Mouse (Mus musculus): ENCODE data around the gene Gaa.
A peak's percentile ranks its signal among the peaks of the same experiment; 100 is the strongest.
"Not testable (repeated sequence)": the region's sequence is repeated elsewhere in the genome, so short reads cannot be mapped to it uniquely, and the experiment has no call there.

Gene Gaa

DNA sequence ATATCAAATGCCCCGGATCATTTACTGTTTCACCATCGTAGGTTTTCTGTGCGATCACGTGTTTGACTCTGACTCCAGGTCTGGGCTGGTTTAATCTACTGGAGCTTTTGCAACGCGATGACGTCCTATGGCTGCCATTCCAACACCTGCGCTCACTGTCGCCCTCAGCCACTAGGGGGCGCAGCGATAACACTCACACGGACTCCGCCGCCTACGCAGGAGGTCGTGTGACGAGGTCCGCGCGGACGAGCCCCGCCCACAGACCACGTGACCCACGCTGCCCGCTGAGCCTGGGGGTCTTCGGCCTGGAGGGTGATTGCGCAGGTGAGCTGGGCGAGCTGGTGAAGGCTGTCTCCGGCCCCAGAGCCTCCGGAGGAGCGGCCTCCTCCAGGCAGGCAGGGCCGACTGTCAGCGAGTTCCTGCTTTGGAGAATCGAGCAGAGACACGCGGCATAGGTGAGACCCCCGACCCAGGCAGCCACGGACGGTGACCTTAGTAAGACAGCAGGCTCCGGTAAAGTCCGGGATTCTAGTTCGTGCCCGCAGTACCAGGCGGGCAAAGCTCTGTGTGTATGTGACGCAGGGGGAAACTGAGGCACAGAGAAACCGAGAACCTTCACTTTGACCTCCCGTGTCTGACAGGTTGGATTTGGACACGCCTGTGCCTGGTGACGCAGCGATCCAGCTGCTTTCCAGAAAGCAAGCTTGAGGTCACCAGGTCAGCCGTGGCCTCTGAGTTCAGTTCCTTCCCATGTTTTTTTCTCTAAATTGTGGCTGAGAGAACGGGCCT is at the start of gene Gaa:
Gaa (plus strand) TSS at position 120 of the 789 bp plus-strand sequence.
- DNase-seq = peak; percentile 96

DNA sequence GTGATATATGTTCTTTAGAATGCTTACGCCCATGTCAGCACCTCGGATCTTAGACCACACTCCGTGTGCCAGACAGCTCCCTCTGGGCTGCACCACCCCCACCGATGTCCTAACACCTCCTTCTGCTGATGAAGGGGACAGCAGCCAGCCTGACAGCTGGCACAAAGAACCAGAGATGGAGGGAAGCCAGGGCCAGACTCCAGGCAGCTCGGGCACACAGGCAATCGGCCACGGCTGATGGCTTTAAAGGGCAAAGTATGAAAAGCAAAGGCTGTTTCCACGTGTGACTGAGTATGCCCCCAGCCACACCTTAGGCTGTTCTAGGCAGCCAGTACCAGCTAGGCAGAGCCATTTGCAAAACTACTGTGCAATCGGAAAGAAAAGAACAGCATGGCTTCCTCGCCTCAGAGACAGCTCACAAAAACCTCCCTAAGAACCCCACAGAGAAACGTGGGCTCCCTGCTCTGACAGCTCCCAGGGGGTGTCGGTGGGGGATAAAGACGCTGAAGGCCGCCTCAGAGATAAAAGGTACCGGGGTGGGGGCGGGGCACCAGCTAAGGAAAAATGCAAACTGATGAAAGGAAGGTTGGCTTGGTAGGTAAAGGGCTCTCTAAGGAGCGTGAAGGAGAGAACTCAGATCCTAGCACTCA is 47.7 kb upstream of the Gaa start:
- DNase-seq = peak; percentile 92

DNA sequence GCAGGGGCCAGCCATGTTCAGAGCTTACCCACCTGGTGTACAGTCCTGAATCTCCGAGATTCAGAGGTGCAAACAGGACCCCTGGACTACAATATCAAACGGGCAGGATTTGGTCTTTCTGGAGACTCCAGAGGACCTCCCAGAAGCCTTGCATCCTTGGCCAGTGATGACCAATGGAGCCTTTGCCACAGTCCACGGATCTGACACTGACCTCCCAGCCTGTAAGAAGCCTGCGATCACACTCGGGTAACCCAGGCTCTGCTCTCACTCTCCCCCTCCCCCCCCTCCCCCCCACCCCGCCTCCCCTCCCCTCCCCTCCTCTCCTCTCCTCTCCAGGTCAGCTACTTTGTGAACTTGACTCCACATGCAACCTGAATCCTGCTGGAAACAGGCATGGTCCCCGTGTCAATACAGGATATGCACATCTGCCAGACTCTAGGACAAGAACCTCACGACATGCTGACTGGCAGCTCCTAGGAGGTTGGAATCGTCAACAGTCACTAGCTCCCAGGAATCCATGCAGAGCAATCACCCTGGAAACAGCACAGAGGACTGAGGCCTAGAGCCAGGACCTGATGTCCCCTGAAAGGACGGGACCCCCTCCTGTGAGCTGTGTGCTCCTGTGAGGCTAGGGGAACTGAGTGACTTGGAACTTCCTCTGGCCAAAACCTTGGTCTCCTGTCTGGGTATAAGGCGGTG is 45.7 kb upstream of the Gaa start:
- no peak for DNase-seq

DNA sequence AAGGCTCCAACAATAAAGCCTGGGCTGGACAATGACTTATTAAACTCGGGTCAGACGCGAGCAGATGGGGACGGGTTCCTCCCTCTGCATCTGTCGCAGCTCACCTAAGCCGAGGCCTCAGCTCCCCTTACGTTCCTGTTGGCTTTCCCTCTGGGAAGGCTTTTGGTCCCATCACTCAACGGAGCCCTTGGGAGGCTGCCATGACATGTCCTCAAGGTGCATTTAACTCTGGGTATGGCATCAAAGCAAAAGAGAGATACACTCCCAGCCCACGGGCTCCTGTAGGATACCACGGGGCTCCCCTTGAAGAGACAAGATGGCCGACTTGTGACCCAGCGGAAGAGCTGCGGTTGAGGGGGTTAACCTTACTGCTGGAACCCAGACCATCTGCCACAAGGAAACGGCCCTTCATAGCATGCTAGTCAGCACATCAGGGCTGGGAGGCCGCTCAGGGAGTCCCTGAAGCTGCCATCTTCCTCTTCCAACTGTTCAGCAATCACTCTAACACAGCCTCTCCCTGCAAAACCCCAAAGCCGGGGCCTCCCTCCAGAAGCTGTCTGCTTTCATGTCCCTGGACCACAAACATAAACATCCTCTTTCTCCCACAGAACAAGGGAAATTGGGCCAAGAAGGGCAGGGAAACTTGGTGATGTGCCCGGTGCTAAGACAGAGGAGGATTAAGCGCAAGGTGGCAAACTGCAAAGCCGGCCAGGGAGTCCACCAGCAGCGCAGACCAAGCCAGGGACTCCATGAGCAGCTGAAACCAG is 44.4 kb upstream of the Gaa start:
- DNase-seq = no peak

DNA sequence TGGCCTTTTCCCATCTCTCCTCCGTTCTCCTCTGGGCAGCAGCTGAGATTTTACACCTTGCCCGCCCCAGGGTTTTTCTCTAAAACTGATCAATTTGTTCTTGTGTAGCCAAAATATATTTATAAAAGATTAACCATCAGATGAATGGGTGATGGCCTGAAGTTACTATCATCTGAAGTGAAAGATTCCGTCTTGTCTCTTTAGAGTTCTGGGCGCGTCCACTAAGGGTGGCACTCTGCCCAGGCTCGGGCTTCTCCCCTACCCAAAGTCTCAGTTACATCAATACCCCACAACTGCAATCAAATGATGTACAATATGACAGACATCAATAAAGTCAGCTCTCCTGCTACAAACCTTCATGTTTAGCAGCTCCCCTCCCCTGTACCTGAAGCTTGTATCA is 42.8 kb upstream of the Gaa start:
- no peak for DNase-seq

DNA sequence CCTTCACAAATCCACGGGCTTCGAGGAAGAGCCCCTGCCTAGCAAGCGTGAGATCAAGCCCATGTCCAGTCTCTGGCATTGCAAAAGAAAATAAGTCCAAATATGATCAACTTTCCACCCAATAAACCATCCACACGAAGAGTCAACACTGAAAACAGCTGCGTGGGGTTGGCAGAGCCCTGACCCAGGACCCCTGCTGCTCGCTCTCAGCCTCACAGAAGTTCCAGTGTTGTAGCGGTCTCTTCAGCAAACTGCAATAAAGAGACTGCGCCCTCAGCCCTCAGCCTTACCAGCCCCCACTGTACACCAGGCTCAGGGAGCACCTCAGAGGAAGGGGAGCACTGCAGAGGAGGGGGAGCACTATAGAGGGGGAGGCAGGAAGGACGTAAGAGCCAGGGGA is 42.1 kb upstream of the Gaa start:
- DNase-seq = no peak

DNA sequence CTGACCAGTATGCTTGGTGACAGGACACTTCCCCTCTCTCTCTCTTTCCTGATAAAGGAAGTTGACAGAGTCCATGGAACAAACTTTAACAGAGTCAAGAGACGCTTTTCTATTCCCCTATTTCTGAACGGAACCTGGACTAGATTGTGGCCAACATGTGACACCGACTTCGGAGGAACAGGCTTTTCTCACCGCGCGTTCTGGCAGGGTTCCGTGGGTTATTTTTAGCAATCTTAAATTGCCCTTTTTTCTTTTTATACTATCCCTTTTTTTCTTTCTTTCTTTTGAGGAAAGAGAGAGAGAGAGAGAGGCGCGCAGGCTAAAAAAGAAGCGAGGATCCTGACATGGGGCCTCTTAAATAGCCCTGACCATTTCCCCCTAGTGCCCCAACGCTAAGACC is 40.1 kb upstream of the Gaa start:
- DNase-seq = no peak

DNA sequence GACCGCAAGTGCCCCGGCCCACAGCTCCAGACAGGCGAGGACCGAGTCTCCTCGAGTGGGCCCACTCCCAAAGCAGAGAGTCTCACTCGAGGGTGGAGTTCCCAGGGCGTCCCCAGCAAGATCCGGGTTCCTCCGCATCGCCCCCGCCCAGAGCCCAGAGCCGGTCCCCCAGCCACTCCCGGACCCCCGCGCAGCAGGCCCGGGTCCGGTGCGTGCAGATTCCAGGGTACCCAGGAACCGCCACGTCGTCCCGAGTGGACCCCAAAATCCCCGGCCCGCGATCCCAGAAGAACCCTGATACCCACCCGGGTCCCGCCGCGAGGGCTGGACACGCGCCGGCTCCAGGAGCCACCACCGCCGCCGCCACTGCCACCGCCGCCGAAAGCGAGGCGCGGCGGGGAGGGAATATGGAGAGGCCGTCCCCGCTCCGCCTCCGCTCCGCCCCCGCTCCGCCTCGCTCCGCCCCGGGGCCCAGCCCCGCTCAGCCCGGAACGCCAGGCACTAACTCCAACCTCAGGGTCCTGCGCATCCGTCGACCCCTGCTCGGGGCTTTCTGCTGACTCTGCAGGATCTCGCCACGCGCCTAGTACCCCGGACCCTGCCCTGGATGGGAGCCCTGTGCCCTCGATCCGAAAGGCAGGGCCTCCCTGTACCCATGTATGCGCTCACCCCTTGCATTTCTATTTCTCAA is 39.5 kb upstream of the Gaa start, which contains the start of the genes Tbc1d16 and Ccdc40:
Tbc1d16 (minus strand) TSS at position 409 of the 691 bp plus-strand sequence.
Ccdc40 (plus strand) TSS at position 482 of the 691 bp plus-strand sequence.
- peak; percentile 63 for DNase-seq

DNA sequence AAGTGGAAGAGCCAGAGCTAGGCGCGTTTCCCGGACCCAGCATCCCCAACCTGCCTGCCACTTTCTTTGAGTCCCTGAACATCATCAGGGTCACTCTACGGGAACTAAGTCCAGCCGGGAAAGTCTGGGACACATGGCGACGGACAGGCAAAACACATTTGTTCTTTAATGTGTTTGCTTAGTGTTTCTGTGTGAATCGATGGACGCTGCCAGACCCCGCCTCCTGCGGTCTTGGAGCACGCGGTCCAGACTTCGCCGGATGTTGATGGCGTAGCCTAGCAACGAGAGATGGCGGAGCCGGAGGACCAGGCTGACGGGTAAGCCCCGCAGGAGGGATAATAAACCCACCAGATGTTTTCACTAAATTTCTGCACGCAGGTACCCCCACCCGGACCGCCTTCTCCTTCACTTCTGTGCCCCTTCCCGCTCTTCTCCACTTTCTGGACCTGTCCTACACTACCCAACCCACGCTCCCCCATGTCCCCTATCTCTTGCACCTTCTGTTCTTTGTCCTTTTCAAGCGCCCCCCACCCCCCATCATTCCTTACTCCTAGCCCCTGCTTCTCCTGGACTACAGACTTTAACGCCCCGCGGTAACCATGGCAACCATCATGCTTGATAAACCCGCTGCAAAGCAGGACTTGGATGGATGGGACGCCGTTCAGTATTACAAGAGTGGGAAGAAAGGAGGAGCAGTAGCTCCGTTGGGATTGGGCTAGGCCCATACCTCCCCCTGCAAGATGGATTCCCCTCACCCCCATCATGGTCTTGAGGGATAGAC is 38.7 kb upstream of the Gaa start:
- DNase-seq = no peak

DNA sequence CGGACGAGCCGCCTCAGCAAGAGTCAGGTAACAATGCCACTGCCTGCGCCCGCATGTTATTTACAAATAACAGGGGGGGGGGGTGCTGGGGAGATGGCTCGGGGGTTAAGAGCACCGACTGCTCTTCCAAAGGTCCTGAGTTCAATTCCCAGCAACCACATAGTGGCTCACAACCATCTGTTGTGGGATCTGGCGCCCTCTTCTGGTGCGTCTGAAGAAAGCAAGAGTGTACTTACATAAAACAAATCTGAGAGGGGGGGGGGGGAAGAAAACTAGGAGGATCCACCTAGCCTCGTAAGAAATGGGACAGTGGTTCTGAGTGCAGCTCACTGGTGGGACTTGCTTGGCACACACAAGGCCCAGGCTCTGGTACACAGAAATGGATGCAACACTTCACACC is 32.9 kb upstream of the Gaa start:
- no peak for DNase-seq

DNA sequence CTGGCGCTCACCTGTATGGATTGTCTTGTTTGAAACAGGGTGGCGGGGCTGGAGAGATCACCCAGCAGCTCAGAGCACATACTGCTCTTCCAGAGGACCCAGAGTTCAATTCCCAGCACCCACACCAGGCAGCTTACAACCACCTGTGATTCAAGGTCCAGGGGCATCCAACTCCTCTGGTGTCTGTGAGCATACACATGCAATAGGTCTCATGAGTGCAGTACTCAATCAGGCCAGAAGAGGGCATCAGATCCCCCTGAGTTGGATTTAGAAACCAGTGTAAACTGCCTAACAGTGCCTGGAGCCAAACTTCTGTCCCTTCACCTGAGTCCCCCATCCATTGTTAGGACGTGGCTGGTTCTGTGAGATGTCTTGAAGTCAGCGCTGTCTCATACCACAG is 32.1 kb upstream of the Gaa start:
- no peak for DNase-seq

DNA sequence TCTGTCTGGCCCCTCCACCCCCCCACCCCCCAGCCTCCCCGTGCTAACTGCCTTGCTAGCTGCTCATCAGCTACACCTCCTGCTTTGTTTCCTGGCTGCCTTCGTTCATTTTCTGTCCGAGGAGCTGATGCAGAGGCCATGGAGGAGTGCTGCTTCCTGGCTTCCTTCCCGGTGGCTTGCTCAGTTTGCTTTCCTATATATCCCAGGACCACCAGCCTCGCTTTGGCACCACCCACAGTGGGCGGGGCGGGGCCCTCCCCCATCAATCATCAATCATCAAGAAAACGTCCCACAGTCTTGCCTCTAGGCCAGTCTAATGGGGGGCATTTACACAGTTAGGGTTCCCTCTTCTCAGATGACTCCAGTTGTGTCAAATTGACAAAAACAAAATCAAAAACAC is 31.3 kb upstream of the Gaa start:
- DNase-seq = no peak

DNA sequence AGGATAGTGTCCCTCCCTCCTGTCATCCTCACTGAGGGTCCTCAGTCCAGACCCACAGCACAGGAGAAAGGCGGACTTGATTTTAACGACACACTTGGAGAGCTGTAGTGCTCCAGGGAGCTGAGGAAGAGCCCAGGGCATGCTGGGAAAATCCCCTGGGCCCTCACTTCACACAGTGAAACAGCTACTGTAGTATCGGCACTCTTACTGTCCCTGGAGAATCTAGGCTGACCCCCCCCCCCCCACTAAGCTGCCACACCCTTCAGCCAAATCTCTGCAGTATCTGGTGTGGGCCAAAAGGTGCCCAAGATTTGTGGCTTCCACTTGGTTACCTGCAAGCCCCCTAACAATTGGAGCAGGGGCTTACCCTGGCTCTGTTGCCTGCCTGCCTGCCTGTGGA is 30.7 kb upstream of the Gaa start:
- DNase-seq = no peak

DNA sequence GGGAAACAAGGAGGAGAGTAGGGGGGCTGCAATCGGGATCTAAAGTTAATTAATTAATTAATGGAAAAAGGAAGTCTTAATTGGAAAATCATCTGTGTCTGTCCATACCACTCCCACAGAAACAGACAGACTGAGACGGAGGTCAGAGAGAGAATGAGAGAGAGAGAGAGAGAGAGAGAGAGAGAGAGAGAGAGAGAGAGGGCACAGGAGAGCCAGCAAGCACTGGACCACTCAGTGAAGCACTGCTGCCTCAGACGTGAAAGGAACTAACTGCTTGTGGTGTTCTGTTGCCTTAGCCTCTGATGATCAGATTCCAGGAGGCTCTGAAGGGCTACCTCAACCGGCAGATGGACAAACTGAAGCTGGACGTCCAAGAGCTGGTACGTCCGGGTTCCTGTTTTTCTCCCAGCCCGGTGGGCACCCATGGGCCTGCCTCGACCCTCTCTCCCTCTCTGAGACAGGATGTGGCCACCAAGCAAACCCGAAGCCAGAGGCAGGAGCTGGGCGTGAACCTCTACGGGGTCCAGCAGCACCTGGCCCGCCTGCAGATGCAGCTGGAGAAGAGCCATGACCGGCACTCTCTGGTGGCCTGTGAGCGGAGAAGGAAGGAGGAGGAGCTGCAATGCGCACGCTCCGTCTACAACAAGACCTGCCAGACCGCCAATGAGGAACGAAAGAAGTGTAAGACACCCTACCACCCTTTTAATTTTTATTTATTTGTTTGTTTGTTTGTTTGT is 30.0 kb upstream of the Gaa start:
- DNase-seq = no peak

DNA sequence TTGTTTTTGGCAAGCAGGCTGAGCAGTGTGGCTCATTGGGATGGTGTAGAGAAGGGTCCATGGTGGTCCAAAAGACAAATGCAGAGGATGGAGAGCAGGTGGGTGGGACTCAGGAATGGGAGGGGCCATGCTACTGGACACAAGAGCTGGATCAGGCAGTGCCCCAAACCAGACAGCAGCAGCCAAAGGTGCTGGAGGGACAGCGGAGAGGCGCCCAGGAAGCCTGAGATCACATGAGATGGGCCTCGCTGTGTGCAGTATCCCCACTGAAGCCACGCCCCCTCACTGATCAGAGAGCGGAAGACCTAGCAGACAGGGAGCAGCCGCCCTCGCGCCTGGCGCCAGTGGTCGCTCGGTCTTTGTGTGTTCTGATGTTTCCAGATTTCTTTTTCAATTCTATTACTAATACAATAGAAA is 29.4 kb upstream of the Gaa start:
- DNase-seq = no peak

DNA sequence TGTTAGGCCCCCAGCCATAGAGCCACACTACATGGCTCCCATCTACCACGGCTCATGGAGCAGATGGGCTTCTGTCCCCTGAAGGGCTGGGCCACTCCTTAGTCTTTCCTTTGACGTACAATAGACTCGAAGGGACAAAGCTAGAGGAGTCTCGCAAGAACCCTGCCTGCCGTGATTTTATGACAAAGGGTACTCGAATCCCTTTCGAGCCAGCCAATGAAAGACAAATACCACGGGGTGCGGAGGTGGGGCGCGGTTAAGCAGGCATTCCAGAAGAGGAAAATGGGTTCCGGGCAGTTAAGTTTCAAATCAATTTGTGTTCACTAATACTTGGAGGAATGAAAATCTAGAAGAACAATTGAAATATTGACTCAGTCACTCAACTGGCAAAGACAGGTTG is 28.2 kb upstream of the Gaa start:
- DNase-seq = no peak

DNA sequence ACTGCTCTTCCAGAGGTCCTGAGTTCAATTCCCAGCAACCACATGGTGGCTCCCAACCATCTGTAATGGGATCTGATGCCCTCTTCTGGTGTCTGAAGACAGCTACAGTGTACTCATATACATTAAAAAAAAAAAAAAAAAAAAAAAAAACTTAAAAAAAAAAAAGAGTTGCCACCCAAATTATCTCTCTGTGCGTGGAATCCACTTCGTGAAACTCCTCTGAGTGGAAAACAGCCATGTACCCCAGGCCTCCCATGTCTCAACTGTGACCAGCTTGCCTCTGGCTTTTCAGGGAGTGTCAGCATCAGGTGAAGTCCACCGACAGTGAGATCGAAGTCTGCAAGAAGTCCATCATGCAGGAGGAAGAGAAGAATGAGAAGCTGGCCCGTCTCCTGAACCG is 22.1 kb upstream of the Gaa start:
- not testable (repeated sequence) for DNase-seq

DNA sequence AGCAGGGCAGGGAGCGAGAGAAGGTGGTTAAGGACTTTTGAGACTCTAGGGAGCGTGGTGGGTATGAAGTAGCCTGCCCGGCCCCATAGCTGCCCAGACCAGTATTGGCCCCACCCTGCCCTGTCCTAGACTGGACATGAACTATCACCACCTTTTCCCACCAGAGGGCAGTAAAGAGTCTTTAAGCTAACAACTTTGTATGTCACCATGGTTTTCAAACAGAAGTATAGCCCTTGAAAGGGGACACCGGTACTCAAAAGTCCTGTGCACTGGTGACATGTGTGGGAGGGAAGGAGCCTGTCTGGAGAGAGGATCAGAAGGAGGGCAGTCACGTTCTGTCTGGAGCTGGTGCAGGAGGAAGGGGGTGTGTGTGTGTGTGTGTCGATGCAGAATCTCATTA is 18.7 kb upstream of the Gaa start:
- peak; percentile 67 for DNase-seq

DNA sequence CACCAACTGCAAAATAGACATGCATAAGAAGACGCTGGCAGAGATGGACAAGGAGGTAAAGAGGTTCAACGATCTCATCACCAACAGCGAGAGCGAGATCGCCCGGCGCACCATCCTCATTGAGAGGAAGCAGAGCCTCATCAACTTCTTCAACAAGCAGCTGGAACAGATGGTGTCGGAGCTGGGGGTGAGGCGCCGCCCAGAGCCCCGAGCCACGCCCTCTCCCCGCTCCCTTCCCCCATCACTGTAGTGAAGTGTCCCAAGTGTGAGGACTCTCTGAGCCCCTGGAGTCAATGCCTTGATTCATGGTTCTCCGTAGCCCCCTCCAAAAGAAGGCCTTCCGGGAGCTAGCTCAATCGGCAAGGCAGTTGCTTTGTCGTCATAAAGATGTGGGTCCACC is 16.7 kb upstream of the Gaa start:
- no peak for DNase-seq

DNA sequence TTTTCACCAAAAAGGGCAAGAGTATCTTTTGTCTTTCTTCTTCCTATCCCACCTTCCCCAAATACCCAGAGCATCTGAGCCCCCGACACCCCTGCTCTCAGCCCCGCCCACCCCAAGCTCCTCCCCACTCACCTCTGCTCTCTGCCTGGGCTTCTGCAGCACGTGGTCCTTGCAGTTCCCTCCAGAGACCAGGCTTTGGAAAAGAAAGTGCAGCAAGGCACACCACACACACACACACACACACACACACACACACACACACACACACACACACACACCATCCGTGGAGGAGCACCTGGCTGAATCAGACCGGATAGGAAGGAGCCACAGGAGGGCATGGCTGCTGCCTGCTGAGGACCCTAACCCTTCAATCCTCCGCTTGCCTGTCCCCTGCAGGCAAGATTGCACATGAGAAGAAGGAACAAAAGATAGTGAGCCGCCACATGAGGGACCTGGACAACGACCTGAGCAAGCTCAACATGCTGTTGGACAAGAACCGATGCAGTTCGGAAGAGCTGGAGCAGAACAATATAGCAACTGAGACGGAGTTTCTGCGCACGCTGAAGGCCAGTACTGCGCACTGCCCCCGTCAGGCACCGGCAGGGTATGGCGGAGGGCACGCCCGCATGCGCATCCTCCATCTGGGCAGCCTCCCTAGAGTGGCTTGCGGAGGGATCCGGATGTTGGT is 14.7 kb upstream of the Gaa start:
- DNase-seq = no peak

All from cerebellum, adult 11 months (tissue).